Mouse (Mus musculus) lung, postnatal 0 days (tissue): ENCODE measurements around the gene Kcnk12.

Source experiments
- CTCF ChIP-seq: IDR thresholded peaks from 2 replicates; pipeline ENCODE4 v1.5.1; 2016; ENCODE audit warnings: antibody characterized with exemption, mild to moderate bottlenecking
- EP300 ChIP-seq: IDR thresholded peaks from 2 replicates; pipeline ENCODE4 v1.6.1; 2016; ENCODE audit warnings: antibody characterized with exemption, mild to moderate bottlenecking, control low read depth

GRCm38 (mm10) chr17:87809556-87809955, 11.8 kb upstream of the Kcnk12 start:
- TF ChIP-seq CTCF (no peak), EP300 (no peak)
